Mouse (Mus musculus): ENCODE measurements around the gene Pdzd3.
A peak's percentile ranks its signal among the peaks of the same experiment; 100 is the strongest.
"Not testable (repeated sequence)": the region's sequence is repeated elsewhere in the genome, so short reads cannot be mapped to it uniquely, and the experiment has no call there.

Pdzd3 gene

DNA sequence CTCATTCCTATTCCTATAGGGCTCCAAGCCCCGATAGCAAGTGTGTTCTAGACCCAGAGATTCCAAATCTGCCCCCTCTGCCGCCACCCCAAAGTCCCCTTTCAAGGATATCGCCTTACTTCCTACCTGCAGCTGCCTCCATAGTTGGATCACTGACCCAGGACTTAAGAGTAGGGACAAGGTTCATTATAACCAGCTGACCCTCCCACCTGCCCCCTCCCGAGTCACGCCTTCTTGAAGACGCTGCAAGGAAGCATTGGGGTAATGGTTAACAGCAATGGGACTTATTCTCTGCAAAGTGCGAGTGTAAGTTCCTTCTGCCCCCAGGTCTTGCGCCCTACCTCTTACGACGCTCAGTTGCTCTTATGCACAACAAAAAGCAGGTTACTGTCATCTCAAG lies at the start of gene Pdzd3:
Pdzd3 (minus strand) TSS at position 158 of the 400 bp plus-strand sequence.
- no peak for DNase-seq (ENCODE audit: low spot score)

DNA sequence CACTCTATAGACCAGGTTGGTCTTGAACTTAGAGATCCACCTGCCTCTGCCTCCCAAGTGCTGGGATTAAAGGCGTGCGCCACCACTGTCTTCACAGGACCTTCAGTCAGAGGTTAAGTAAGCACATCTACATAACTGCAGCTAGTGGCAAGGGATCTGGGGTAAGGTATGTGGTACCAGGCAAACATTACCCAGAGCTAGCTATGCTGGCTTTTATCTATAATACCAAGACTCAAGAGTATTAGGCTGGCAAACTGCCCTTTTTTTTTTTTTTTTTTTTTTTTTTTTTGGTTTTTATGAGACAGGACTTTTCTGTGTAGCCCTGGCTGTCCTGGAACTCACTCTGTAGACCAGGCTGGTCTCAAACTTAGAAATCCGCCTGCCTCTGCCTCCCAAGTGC lies 48.7 kb upstream of the Pdzd3 start:
- DNase-seq (ENCODE audit: low spot score) = not testable (repeated sequence)

DNA sequence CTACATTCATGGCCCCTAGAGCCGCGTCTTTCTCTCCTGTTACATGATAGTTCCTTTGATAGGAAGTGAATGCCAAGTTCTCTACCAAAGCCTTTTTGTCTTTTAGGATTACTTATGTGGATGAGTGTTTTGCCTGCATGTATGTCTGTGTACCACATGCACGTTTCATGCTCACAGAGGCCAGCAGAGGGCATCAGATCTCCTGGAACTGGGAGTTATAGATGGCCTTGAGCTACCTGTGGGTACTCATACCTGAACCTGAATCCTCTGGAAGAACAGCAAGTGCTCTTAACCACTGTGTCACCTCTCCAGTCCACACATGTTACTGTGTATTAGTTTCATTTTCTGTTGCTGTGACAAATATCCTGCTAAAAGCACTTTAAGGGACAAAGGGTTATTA lies 41.2 kb upstream of the Pdzd3 start:
- DNase-seq (ENCODE audit: low spot score) = no peak

DNA sequence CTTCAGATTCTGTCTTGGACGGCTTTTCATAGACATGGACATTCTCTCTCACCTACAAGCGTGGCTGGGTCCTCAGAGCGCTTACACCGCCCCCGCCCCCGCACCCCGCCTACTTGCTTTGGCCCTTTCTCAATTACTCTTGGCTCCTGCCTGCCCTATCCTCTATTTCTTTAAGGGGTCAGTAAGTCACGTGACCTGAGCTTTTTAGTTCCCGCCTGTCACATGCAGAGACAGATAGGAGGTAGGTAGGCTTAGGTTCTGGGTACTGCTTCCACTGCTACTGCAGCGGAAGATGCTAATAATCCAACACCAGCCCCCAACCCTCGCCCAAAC lies 37.7 kb upstream of the Pdzd3 start:
- DNase-seq (ENCODE audit: low spot score) = no peak

DNA sequence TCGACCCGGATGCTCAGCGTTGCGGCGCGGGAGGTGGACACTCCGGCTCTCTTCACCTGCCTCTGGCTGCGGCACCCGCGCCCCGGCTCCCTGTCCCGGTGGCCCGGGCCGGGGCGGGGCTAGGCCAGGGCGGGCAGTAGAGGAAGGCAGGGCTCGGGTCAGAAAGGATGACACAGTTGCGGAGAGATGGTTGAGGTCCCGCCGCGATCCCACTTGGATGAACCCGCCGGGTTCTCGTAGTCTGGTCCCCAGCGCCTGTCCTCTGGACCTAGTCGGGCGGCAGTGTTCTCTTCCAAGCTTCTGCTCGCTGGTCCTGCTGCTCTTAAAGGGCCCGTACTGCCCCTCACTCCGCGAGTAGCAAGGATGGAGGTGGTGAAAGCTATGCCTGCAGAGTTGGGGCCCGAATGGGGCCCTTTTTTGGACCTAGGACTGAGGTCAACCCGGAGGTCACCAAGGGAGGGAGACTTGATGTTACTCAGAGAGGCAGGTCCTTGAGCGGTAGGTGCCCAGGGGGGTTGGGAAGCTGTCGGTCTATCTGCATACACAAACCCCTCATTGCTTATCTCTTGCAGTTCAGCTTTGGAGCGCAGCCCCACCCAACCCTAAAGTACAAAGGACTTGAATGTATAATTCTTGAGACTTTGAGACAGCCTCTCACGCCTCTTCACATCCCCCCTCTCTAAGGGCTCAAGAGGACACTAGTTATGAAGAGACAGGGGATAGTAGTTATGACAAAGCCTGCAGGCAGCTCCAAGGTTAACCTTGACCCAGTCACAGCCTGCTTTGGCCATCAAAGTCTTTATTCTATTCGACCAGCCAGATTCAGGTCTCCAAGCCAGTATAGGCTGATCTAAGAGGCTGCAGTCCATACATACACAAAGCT lies 37.0 kb upstream of the Pdzd3 start, which contains the start of gene Abcg4:
Abcg4 (minus strand) TSS at position 540 of the 883 bp plus-strand sequence.
- DNase-seq (ENCODE audit: low spot score) = peak; percentile 9

DNA sequence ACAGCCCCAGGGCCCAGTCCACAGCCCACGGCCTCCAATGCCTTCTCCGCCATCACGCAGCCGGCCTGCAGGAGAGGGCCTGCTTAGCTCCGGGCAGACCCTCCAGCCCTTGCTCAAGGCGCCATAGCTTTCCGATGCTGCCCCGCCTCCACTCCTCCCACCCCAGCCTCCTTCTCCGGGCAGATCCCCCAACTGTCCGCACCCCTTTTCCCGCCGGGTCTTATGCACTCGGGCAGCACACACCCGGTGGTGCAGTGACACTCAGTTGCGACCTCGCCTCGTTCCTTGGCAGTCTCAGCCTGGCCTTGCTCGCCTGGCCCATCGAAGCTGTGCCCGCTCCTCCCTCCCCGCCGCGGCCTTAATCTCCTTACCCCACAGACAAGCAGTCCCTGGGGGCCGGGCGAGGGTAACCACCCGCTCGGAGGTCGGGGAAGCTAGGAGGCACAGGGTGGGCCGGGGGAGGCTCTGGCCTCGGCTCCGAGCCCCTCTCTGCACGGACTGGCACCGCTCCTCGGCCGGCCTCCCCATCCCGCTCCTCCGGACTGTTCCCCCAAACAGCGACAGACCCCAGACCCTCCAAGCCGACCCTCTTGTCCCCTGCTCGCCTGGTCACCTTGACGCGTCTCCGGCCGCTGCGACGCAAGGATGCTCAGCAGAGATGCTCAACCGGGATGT lies 36.3 kb upstream of the Pdzd3 start:
- DNase-seq (ENCODE audit: low spot score) = no peak

DNA sequence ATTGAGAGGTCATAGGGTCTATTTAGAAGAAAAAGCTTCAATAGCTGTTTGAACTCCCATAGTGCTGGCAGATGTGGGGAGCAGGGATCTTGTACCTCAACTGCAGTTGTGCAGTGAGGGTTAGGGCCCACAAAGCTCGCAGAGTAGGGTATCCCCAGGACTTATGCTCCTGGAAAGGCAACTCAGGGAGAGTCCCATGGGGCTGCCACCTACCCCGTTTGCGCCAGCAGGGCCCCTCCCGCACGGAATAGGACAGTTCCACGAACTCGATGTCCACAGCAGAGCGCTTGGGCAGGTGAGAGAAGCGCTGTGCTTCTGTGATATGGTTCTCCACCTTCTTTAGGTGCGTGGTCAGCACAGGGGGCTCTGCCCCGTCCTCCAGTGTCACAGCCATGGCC lies 35.7 kb upstream of the Pdzd3 start:
- no peak for DNase-seq (ENCODE audit: low spot score)

DNA sequence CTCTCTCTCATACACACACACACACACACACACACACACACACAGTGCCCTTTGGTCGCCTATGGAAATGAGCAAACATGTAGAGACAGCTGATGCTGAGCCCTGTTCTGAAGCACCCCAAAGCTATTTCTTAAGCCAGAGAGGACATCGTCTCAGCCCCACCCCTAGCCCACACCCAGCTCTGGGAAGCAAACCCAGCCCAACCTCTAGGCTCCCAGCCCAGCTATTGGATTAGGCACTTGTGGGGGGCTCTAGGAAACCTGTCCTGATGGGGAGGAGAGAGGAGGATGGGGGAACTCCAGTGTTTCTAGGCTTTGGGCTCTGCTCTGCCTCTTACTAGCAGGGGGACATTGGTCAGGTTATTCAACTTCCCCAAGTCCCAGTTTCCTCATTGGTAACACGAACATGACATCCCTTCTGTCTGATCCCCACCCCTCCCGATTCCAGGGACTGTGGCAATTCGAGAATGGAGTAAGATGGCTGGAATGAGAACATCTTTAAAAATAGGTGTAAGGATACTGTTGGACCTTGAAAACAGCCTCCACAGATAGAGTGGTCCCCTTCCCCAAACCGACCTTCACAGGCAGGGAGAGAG lies 35.1 kb upstream of the Pdzd3 start:
- DNase-seq (ENCODE audit: low spot score) = no peak

DNA sequence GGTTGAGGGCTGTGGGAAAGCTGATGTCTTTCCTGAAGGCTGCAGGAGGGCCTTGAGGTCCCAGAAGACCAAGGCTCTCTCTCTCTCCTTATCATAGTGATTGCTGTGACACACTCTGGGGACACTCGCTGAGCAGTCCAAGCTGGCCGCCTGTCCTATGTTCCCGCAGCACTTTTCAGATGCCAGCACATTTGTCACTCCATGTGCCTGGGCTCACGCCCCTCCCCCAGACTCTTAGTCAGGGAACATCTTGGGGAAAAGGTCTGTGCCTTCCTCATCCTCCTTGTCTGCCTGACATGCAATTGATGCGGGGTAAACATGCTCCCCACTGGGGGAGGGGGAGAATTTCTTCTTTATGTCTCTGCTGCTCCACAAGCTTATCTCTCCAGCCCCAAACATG lies 31.9 kb upstream of the Pdzd3 start:
- DNase-seq (ENCODE audit: low spot score) = no peak

DNA sequence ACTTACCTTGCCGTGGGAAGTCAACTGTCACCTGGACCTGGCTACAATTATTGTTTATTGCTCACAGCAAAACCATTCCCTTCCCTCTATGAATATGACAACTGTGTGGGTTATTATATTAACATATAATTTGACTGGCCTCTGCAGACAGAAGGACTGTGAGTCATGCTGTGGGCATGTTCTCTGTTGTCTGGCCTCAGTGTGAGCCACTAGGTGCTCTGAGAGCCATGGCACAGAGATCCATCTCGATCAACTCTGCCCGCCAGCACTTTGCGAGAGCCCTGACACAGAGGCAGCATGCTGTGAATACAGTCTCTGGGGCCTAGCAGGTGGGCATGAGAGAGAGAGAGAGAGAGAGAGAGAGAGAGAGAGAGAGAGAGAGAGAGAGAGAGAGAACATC lies 18.7 kb upstream of the Pdzd3 start:
- DNase-seq (ENCODE audit: low spot score) = no peak

DNA sequence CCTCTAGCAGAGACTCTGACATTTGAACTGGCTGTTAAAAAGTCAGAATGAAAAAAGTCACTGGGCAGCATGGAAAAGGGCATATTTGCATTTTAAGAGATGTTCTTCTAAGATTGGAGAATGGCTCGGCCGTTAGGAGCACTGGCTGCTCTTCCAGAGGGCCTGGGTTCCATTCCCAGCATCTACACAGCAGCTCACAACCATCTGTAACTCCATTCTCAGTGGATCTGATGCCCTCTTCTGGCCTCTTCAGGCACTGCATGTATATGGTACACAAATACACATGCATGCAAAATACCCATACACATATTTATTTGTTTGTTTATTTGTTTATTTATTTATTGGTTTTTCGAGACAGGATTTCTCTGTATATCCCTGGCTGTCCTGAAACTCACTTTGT lies 17.8 kb upstream of the Pdzd3 start:
- DNase-seq (ENCODE audit: low spot score) = no peak

DNA sequence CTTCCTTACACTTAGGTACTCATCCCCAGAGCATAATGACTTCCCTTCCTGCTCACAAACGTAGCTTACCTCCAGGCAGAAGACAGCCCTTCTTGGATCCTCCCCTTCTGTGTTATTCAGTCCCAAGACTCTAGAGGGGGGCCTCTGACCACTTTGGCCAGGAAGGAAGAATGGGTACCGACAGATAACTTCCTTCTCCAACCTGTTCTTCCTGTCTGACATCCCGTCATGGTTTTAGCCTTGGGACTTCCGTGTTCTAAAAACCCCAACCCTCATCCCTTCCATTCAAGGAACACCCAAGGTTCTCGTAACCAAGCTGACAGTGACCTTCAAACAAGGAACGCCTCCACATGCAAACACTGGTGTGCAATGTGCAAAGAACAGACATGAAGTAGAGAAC lies 17.2 kb upstream of the Pdzd3 start, which contains the start of gene Nlrx1:
Nlrx1 (minus strand) TSS at position 168 of the 400 bp plus-strand sequence.
- no peak for DNase-seq (ENCODE audit: low spot score)

DNA sequence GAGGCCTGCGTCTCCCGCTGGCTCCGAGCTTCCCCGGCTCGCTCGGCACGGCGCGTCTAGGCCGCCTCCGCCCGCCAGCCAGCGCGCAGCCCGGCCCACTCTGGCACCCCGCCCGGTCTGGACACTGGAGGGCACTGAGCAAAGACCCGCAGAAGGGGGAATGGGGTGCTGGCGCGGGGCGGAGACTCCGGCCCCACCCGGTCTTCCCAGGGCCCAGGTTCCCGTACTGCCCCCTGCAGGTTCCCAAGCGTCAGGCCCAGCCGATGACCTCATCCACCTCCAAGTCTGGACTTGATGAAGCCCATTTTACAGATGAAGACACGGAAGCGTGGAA lies 16.7 kb upstream of the Pdzd3 start:
- DNase-seq (ENCODE audit: low spot score) = peak; percentile 86

DNA sequence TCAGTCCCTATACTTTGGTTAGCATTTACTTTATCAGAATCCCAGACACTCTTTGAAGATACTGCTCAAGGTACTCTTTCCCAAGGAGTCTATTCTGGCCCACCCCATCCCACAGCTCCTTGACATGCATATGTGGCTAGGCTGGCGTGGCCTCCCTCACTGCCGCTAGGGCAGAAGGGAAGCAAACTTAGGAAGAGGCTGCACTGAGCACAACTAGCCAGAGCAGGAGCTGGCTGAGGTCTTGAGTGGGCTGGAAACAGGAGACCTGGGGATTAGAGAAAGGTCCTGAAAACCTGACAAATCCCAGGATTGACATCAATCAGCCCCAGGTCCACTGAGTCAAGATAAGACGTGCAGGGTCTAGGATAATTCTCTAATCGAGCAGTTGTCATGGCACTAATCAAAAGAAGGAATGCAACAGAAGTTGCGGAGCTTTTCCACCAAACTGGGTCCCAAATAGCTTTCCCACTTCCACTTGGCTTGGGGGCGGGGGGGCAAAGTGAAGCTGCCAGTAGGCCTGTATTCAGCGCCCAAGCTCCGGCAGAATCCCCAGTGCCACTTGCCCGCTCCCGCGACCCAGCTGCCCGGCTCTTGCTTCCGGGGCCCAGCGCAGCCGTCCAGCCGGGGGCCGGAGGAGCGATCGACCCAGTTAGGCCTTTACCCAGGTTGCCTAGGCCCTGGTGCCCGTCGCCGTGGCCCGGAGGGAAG lies 16.2 kb upstream of the Pdzd3 start:
- DNase-seq (ENCODE audit: low spot score) = no peak

DNA sequence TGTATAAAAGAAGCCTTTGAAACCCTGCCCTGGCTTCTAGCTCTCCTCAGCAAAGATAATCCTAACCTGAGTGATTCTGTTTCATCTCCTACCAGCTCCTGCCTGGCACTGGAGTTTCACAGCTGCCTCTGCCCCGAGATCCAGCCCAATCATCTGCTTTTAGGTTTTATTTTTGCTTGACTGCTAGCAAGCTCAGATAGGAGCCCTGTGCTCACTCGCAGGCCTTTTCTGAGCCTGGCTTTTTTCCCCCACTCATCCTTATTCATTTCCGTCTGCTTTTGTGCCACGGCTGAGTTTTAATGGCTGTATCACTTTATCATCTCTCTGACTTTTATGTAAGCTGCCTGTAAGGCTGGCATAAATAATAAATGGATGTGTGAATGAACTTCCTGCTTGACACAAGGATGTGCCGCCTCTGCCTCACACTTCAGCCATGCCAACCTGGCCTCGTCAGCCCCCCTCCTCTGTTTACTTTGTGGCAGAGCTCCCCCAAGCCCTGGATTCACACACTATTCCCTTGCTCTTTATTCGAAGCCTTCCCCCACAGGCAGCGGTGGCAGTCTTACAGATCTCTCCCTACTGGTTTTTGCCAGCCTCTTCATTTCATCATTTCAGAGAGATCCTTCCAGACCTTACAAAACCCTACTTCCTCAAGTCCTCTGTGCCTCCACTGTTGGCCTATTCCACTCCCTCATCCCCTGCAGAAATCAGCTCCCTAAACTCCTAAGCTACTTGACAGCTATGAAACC lies 15.4 kb upstream of the Pdzd3 start:
- DNase-seq (ENCODE audit: low spot score) = no peak

DNA sequence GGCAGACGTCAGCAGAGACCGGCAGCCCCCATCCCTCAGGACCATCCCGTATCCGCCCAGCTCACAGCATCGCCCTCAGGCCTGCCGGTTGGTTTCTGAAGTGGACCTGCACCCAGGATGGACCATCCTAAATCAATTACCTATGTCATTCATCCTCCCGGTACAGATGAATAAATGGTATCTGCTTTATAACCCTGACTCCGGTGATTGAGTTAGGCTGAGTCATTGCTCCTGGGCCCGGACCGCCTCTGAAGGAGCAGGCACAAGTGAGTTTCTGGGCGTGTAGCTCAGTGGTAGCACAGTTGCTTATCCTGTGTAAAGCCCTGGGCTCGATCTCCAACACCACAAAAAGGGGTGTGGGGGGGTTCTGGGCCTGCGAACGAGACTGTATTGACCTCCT lies 10.1 kb upstream of the Pdzd3 start:
- DNase-seq (ENCODE audit: low spot score) = no peak

DNA sequence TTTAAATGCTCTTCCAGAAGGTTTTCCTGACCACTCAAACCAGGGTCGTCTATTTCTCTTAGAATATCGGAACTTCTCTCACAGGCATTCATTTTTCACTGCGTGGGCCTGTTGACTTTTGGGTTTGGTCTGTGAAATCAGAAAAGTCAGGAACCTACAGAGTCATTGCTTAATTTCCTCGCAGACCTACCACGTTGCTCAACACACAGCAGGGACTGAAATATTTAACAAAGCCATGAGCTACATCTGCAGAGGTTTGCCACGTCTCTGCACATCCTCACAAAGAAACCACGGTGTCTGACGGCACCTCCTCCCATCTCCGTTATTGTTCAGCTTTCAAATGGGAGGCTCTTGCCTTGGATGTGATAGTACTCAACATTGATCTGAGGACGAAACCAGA lies 7.7 kb upstream of the Pdzd3 start:
- DNase-seq (ENCODE audit: low spot score) = no peak

DNA sequence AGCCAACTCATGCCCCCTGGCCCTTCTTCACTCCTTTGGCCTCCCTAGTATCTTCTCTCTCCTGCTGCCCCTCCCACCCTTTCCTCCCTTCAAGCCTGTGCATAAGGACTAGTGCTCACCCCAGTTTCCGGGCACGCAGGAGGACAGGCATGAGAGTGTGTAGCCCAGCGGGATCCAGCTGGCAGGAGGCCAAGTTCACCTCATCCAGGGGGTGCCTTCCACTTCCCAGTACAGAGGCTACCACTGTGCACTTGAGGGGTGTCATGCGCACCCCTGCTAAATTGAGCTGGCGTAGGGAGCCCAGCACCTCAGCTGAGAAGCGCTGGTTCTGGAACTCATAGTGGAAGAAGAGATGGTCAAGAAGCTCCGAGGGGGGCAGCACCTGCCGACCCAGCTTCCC lies 4.9 kb upstream of the Pdzd3 start:
- no peak for DNase-seq (ENCODE audit: low spot score)

DNA sequence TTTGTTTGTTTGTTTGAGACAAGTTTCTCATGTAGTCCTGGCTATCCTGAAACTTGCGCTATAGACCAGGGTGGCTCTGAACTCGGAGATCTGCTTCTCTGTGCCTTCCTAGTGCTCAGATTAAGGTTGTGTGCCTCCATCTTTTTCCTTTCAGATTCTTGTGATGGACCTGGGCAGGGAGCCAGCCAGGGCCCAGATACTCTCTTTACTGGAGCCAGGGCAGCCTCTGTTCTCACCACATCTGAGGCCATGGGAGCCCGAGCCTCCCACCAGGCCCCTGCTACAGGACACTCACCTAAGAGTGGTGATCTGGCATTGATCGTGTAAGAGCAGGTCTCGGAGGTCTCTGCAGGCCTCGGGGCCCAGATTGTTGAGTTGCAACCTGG lies 3.9 kb upstream of the Pdzd3 start:
- DNase-seq (ENCODE audit: low spot score) = no peak

DNA sequence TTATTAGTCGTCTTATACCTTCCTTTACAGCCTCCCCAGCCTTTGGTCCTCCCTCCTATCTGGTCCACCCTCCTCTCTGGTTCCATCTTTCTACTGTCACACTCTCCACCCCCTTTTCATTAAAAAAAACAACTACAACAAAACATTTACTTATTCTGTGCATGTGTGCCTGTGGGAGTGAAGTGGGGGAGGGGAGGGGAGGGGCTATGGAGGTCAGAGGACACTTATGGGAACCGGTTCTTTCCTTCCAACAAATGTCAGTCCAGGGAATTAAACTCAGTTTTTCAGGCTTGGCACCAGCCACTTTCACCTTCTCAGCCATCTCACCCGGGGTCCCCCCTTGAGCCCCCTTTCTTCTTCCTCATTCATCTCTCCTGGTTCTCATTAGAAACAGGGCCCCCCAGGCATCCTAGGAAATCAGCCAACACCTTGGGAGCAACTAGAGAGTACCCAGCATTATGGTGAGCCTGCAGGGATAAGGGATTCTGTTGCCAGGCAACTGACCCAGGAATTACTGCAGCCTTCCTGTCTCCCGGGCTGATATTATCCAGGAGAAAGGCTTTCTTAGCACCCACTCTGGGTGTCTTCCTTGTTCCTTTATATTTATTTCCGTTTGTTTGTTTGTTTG lies 3.4 kb upstream of the Pdzd3 start:
- no peak for DNase-seq (ENCODE audit: low spot score)

DNA sequence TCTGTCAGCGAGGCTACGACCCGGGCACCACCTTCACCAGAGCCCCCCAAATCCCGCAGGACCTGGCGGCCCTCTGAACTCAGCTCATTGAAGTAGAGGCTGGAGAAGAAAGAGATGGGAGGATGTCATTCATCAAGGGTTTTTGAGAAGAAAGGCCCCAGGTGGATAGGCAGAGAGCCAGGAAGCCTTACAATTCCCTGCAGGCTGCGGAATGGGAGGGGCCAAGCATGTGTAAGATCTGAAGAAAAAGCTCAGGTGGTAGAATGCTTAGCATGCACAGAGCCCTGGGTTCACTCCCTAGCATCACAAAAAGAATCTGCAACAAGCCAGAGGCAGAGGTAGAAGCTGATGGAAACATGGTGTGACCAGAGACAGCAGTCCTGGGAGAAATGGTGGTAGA lies 2.2 kb upstream of the Pdzd3 start:
- no peak for DNase-seq (ENCODE audit: low spot score)

DNA sequence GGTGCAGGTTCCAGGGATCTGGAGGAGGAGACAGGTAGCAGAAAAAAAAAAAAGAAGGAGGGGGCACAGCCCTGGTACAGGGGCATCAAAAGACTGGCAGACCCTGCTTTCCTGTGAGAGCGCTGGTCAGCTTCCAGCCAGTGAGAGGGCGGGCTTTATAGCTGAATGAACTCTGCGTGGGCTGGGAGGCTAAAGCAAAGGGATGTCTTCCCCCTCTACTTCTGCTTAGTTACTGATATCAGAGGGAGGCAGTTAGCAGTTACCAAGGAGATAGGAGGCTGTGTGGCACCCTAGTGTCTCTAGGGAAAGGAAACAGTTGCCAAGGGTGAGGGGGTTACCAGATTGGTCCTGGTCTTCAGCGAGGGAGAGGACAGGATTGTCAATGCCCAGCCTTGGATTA lies 826 bp downstream of the Pdzd3 start:
- no peak for DNase-seq (ENCODE audit: low spot score)

Data from ovary, postnatal 14 days (tissue).